Mouse (Mus musculus): ENCODE results near the gene Slc18a2. TPM values are rescaled to one million over a fixed set of nuclear protein-coding genes. Genes with fewer than 3 reads are reported as not detected.

Slc18a2 gene
- polyA plus RNA-seq (2016; fragmentation: Nextera tagmentation; extraction: Ambion mirVana) = 7.5 and 9.7 TPM in 2 replicates

GRCm38 (mm10) chr19:59260718-59261442, at the start of gene Slc18a2:
TSS of gene Slc18a2 (plus strand) at chr19:59260896.
- H3K9me3 ChIP-seq (replicated peaks) = no peaks in the 10 kb centered on the region
- WGBS = under 1% methylated on average over 55 of the region's 55 CpGs
- H3K27ac ChIP-seq = peak within 1 kb of the TSS; percentile 59
- H3K4me3 ChIP-seq = peak within 1 kb of the TSS; percentile 59
- H3K4me1 ChIP-seq = peaks cover 23% of the 10 kb centered on the region
- H3K36me3 ChIP-seq = no peaks in the 10 kb centered on the region
- peaks cover 51% of the 10 kb centered on the region for H3K27me3 ChIP-seq (ENCODE audit: low read depth, poor library complexity, severe bottlenecking)
- DNase-seq (ENCODE audit: low spot score) = peak; percentile 70

- Histone ChIP-seq H3K27me3 (ENCODE audit: low read depth, poor library complexity, severe bottlenecking) (0 out of 2 replicates have a peak, but pooled peaks cover 6% of the 10 kb centered on the region), H3K4me3 (no peak overlapping the region), H3K4me1 (no peaks in the 10 kb centered on the region), H3K27ac (no peak overlapping the region), H3K9me3 (replicated peaks) (no peaks in the 10 kb centered on the region), H3K36me3 (no peaks in the 10 kb centered on the region)
- 78% methylated on average over 3 of the region's 3 CpGs for WGBS
- no peak for DNase-seq (ENCODE audit: low spot score)
Measured at GRCm38 (mm10) chr19:59216891-59217290, 43.8 kb upstream of the Slc18a2 start.

GRCm38 (mm10) chr19:59218991-59219390, 41.7 kb upstream of the Slc18a2 start, which contains the start of gene Kcnk18:
TSS of gene Kcnk18 (plus strand) at chr19:59219214.
- Histone ChIP-seq H3K27me3 (ENCODE audit: low read depth, poor library complexity, severe bottlenecking) (0 out of 2 replicates have a peak, but pooled peaks cover 6% of the 10 kb centered on the region), H3K36me3 (no peaks in the 10 kb centered on the region), H3K4me3 (no peak within 1 kb of the TSS), H3K27ac (no peak within 1 kb of the TSS), H3K4me1 (no peaks in the 10 kb centered on the region), H3K9me3 (replicated peaks) (no peaks in the 10 kb centered on the region)
- DNase-seq (ENCODE audit: low spot score) = no peak
- 92% methylated on average over 8 of the region's 8 CpGs for WGBS

GRCm38 (mm10) chr19:59221131-59221530, 39.6 kb upstream of the Slc18a2 start:
- 80% methylated on average over 3 of the region's 3 CpGs for WGBS
- Histone ChIP-seq H3K36me3 (no peaks in the 10 kb centered on the region), H3K4me3 (no peak overlapping the region), H3K4me1 (no peaks in the 10 kb centered on the region), H3K9me3 (replicated peaks) (no peaks in the 10 kb centered on the region), H3K27me3 (ENCODE audit: low read depth, poor library complexity, severe bottlenecking) (0 out of 2 replicates have a peak, but pooled peaks cover 6% of the 10 kb centered on the region), H3K27ac (no peak overlapping the region)
- no peak for DNase-seq (ENCODE audit: low spot score)

GRCm38 (mm10) chr19:59228376-59228775, 32.3 kb upstream of the Slc18a2 start:
- Histone ChIP-seq H3K36me3 (no peaks in the 10 kb centered on the region), H3K9me3 (replicated peaks) (no peaks in the 10 kb centered on the region), H3K4me1 (no peaks in the 10 kb centered on the region), H3K27me3 (ENCODE audit: low read depth, poor library complexity, severe bottlenecking) (no peaks in the 10 kb centered on the region), H3K27ac (no peak overlapping the region), H3K4me3 (no peak overlapping the region)
- 71% methylated on average over 3 of the region's 3 CpGs for WGBS
- DNase-seq (ENCODE audit: low spot score) = no peak

GRCm38 (mm10) chr19:59232786-59233185, 27.9 kb upstream of the Slc18a2 start:
- Histone ChIP-seq H3K9me3 (replicated peaks) (no peaks in the 10 kb centered on the region), H3K4me3 (no peak overlapping the region), H3K27ac (no peak overlapping the region), H3K36me3 (no peaks in the 10 kb centered on the region), H3K4me1 (no peaks in the 10 kb centered on the region), H3K27me3 (ENCODE audit: low read depth, poor library complexity, severe bottlenecking) (peaks cover 2% of the 10 kb centered on the region; the same call in 1 of the 2 replicates)
- 83% methylated on average over 5 of the region's 5 CpGs for WGBS
- DNase-seq (ENCODE audit: low spot score) = no peak

GRCm38 (mm10) chr19:59235001-59235400, 25.7 kb upstream of the Slc18a2 start:
- DNase-seq (ENCODE audit: low spot score) = no peak
- 91% methylated on average over 18 of the region's 18 CpGs for WGBS
- Histone ChIP-seq H3K27ac (no peak overlapping the region), H3K4me3 (no peak overlapping the region), H3K36me3 (no peaks in the 10 kb centered on the region), H3K27me3 (ENCODE audit: low read depth, poor library complexity, severe bottlenecking) (peaks cover 3% of the 10 kb centered on the region), H3K9me3 (replicated peaks) (no peaks in the 10 kb centered on the region), H3K4me1 (no peaks in the 10 kb centered on the region; the same call in 1 of the 2 replicates)

GRCm38 (mm10) chr19:59236046-59236445, 24.6 kb upstream of the Slc18a2 start:
- Histone ChIP-seq H3K27ac (no peak overlapping the region), H3K4me1 (no peaks in the 10 kb centered on the region; the same call in 1 of the 2 replicates), H3K36me3 (no peaks in the 10 kb centered on the region), H3K9me3 (replicated peaks) (no peaks in the 10 kb centered on the region), H3K27me3 (ENCODE audit: low read depth, poor library complexity, severe bottlenecking) (peaks cover 3% of the 10 kb centered on the region), H3K4me3 (no peak overlapping the region)
- DNase-seq (ENCODE audit: low spot score) = no peak
- WGBS = 77% methylated on average over 6 of the region's 6 CpGs

GRCm38 (mm10) chr19:59238630-59239029, 22.1 kb upstream of the Slc18a2 start:
- WGBS = 70% methylated on average over 3 of the region's 3 CpGs

GRCm38 (mm10) chr19:59239124-59239817, 21.4 kb upstream of the Slc18a2 start:
- Histone ChIP-seq H3K27ac (no peak overlapping the region), H3K9me3 (replicated peaks) (no peaks in the 10 kb centered on the region), H3K27me3 (ENCODE audit: low read depth, poor library complexity, severe bottlenecking) (peaks cover 3% of the 10 kb centered on the region), H3K4me1 (no peaks in the 10 kb centered on the region; the same call in 1 of the 2 replicates), H3K4me3 (no peak overlapping the region), H3K36me3 (no peaks in the 10 kb centered on the region)
- WGBS = 30% methylated on average over 17 of the region's 17 CpGs
- DNase-seq (ENCODE audit: low spot score) = peak; percentile 94

More at GRCm38 (mm10) chr19:59238630-59239029, 22.1 kb upstream of the Slc18a2 start:
- no peak overlapping the region for H3K27ac ChIP-seq
- no peaks in the 10 kb centered on the region; the same call in 1 of the 2 replicates for H3K4me1 ChIP-seq
- DNase-seq (ENCODE audit: low spot score) = no peak
- H3K27me3 ChIP-seq (ENCODE audit: low read depth, poor library complexity, severe bottlenecking) = peaks cover 3% of the 10 kb centered on the region
- H3K9me3 ChIP-seq (replicated peaks) = no peaks in the 10 kb centered on the region
- no peak overlapping the region for H3K4me3 ChIP-seq
- no peaks in the 10 kb centered on the region for H3K36me3 ChIP-seq

GRCm38 (mm10) chr19:59241987-59242386, 18.7 kb upstream of the Slc18a2 start:
- peaks cover 3% of the 10 kb centered on the region for H3K27me3 ChIP-seq (ENCODE audit: low read depth, poor library complexity, severe bottlenecking)
- DNase-seq (ENCODE audit: low spot score) = no peak
- no peaks in the 10 kb centered on the region; the same call in 1 of the 2 replicates for H3K4me1 ChIP-seq
- no peaks in the 10 kb centered on the region for H3K9me3 ChIP-seq (replicated peaks)
- no peaks in the 10 kb centered on the region for H3K36me3 ChIP-seq
- no peak overlapping the region for H3K4me3 ChIP-seq
- H3K27ac ChIP-seq = no peak overlapping the region
- 89% methylated on average over 4 of the region's 4 CpGs for WGBS

GRCm38 (mm10) chr19:59243057-59243456, 17.6 kb upstream of the Slc18a2 start:
- no peak for DNase-seq (ENCODE audit: low spot score)
- Histone ChIP-seq H3K27me3 (ENCODE audit: low read depth, poor library complexity, severe bottlenecking) (peaks cover 4% of the 10 kb centered on the region), H3K27ac (no peak overlapping the region), H3K4me3 (no peak overlapping the region), H3K36me3 (no peaks in the 10 kb centered on the region), H3K9me3 (replicated peaks) (no peaks in the 10 kb centered on the region), H3K4me1 (no peaks in the 10 kb centered on the region; the same call in 1 of the 2 replicates)
- WGBS = 85% methylated on average over 2 of the region's 2 CpGs

- peaks cover 6% of the 10 kb centered on the region; the same call in 1 of the 2 replicates for H3K27me3 ChIP-seq (ENCODE audit: low read depth, poor library complexity, severe bottlenecking)
- peaks cover 5% of the 10 kb centered on the region; the same call in 1 of the 2 replicates for H3K4me1 ChIP-seq
- 88% methylated on average over 4 of the region's 4 CpGs for WGBS
- H3K4me3 ChIP-seq = no peak overlapping the region
- no peak for DNase-seq (ENCODE audit: low spot score)
- H3K9me3 ChIP-seq (replicated peaks) = no peaks in the 10 kb centered on the region
- no peaks in the 10 kb centered on the region for H3K36me3 ChIP-seq
- H3K27ac ChIP-seq = no peak overlapping the region
Measured at GRCm38 (mm10) chr19:59248144-59248543, 12.6 kb upstream of the Slc18a2 start.
